Mouse (Mus musculus): ENCODE measurements around the gene Gpr33. TPM values are rescaled to one million over a fixed set of nuclear protein-coding genes. Genes with fewer than 3 reads are reported as not detected.

The Gpr33 gene
- polyA plus RNA-seq, 1 experiment = 0.05 TPM

GRCm38 (mm10) chr12:51988536-51988935 is 39.3 kb downstream of the Gpr33 start:
- no peak for DNase-seq (ENCODE audit: low read depth, low spot score)
- WGBS = 74% methylated on average over 5 of the region's 5 CpGs

- WGBS = 69% methylated on average over 4 of the region's 4 CpGs
- DNase-seq (ENCODE audit: low read depth, low spot score) = no peak
Measured at GRCm38 (mm10) chr12:51985826-51986225, 42.0 kb downstream of the Gpr33 start.

- DNase-seq (ENCODE audit: low read depth, low spot score) = no peak
- WGBS = 90% methylated on average over 3 of the region's 3 CpGs
Measured at GRCm38 (mm10) chr12:51985163-51985748, 42.6 kb downstream of the Gpr33 start.

- no peak for DNase-seq (ENCODE audit: low read depth, low spot score)
- 86% methylated on average over 1 of the region's 1 CpGs for WGBS
Measured at GRCm38 (mm10) chr12:51983625-51984024, 44.2 kb downstream of the Gpr33 start.

GRCm38 (mm10) chr12:51976531-51976930 is 51.3 kb downstream of the Gpr33 start:
- WGBS = 59% methylated on average over 9 of the region's 9 CpGs
- no peak for DNase-seq (ENCODE audit: low read depth, low spot score)

- DNase-seq (ENCODE audit: low read depth, low spot score) = no peak
- WGBS = 100% methylated on average over 1 of the region's 1 CpGs
Measured at GRCm38 (mm10) chr12:51974381-51974780, 53.5 kb downstream of the Gpr33 start.

Other genes starting within 250 kb of the Gpr33 start
- 10.9 and 16.7 TPM in 2 replicates for gene Hectd1, start 198.5 kb downstream of the Gpr33 start, polyA plus RNA-seq (2012; rRNA removed)
- 19.4 and 61.2 TPM in 2 replicates for gene Heatr5a, start 56.7 kb downstream of the Gpr33 start, polyA plus RNA-seq (2012; rRNA removed)
- gene Dtd2, start 21.6 kb downstream of the Gpr33 start, polyA plus RNA-seq (2012; rRNA removed) = 5.0 and 6.1 TPM in 2 replicates
- gene Nubpl, start 69.7 kb upstream of the Gpr33 start, polyA plus RNA-seq (2012; rRNA removed) = 0.71 and 0.72 TPM in 2 replicates